Mouse (Mus musculus) liver, embryonic 11.5 days (tissue): ENCODE data around the gene Eid3. TPM values are rescaled to one million over a fixed set of nuclear protein-coding genes. Genes with fewer than 3 reads are reported as not detected.

ENCODE experiments used
- ATAC-seq: fragments of 200-750 bp; cut with Nextera tagmentation; replicated peaks from 2 replicates; pipeline ENCODE4 v1.8.0; 2017; ENCODE audit warnings: moderate number of reproducible peaks, mild to moderate bottlenecking, moderate TSS enrichment, moderate library complexity; ENCODE audit not compliant: low FRiP score
- DNase-seq: peaks from one replicate; pipeline ENCODE4 v3.0.0-alpha.2; 2017; ENCODE audit warnings: low spot score
- H3K27ac ChIP-seq: fragments of 300-500 bp; sonication (generic); 2 replicates; pipeline ENCODE4 v1.5.1; 2014; ENCODE audit warnings: mild to moderate bottlenecking, low read depth, low read length, control low read depth
- H3K27me3 ChIP-seq: fragments of 300-500 bp; sonication (generic); replicated peaks from 2 replicates; pipeline ENCODE4 v1.6.1; 2014; ENCODE audit warnings: low read length, mixed read lengths; ENCODE audit not compliant: control insufficient read depth, insufficient read depth
- H3K36me3 ChIP-seq: fragments of 300-500 bp; sonication (generic); 2 replicates; pipeline ENCODE4 v1.6.1; 2014; ENCODE audit warnings: mild to moderate bottlenecking, low read length, moderate library complexity, mixed read lengths; ENCODE audit not compliant: control insufficient read depth, insufficient read depth
- H3K4me1 ChIP-seq: fragments of 300-500 bp; sonication (generic); replicated peaks from 2 replicates; pipeline ENCODE4 v1.6.1; 2014; ENCODE audit warnings: low read length, mixed read lengths; ENCODE audit not compliant: control insufficient read depth, insufficient read depth
- H3K4me2 ChIP-seq: fragments of 300-500 bp; sonication (generic); 2 replicates; pipeline ENCODE4 v1.6.1; 2014; ENCODE audit warnings: mild to moderate bottlenecking, control low read depth, moderate library complexity
- H3K4me3 ChIP-seq: fragments of 300-500 bp; sonication (generic); 2 replicates; pipeline ENCODE4 v1.5.1; 2014; ENCODE audit warnings: low read depth, low read length, control low read depth
- H3K9ac ChIP-seq: fragments of 300-500 bp; sonication (generic); 2 replicates; pipeline ENCODE4 v1.6.1; 2014; ENCODE audit warnings: low read depth, low read length, control low read depth
- H3K9me3 ChIP-seq: fragments of 300-500 bp; sonication (generic); 2 replicates; pipeline ENCODE4 v1.6.1; 2016; ENCODE audit warnings: low read length, inconsistent platforms, mixed read lengths; ENCODE audit not compliant: control insufficient read depth
- whole genome bisulfite sequencing: fragments of 180-500 bp; shearing (Covaris S2); extraction: QIAGEN DNeasy Blood & Tissue Kit; methylation state at CpG from one replicate; pipeline ENCODE4 v1.1.7; 2014; 5-methylcytosine and 5-hydroxymethylcytosine counted together
- polyA plus RNA-seq: library from polyadenylated mRNA; unstranded; fragments of >200 nt; fragmentation: Nextera tagmentation; extraction: Ambion mirVana; gene quantifications from 2 replicates; pipeline ENCODE4 v1.2.1, GENCODE M21; 2014

The Eid3 gene
- polyA plus RNA-seq, 1 experiment from 2014 or later, result 0.75 TPM

GRCm38 (mm10) chr10:82835898-82836297, 30.5 kb upstream of the Eid3 start:
- no peak overlapping the region for H3K27ac ChIP-seq
- DNase-seq, result no peak
- WGBS, result 84% methylated on average over 3 of the region's 3 CpGs
- H3K9me3 ChIP-seq, result no peaks in the 10 kb centered on the region
- H3K36me3 ChIP-seq, result no peaks in the 10 kb centered on the region
- H3K4me1 ChIP-seq, result peaks cover 3% of the 10 kb centered on the region; the same call in 1 of the 2 replicates
- no peak overlapping the region for H3K9ac ChIP-seq
- H3K27me3 ChIP-seq, result no peaks in the 10 kb centered on the region
- no peak for ATAC-seq
- H3K4me3 ChIP-seq, result no peak overlapping the region
- H3K4me2 ChIP-seq, result no peak overlapping the region

- Histone ChIP-seq H3K36me3 (no peaks in the 10 kb centered on the region), H3K4me1 (peaks cover 3% of the 10 kb centered on the region; the same call in 1 of the 2 replicates), H3K27ac (no peak overlapping the region), H3K4me2 (no peak overlapping the region), H3K9me3 (no peaks in the 10 kb centered on the region), H3K27me3 (no peaks in the 10 kb centered on the region), H3K4me3 (no peak overlapping the region), H3K9ac (no peak overlapping the region)
- no peak for ATAC-seq
- DNase-seq, result no peak
- WGBS, result 81% methylated on average over 7 of the region's 7 CpGs
Observed at GRCm38 (mm10) chr10:82838390-82838789, 28.0 kb upstream of the Eid3 start.

GRCm38 (mm10) chr10:82844090-82844489, 22.3 kb upstream of the Eid3 start:
- Histone ChIP-seq H3K4me2 (no peak overlapping the region), H3K9ac (no peak overlapping the region), H3K27ac (no peak overlapping the region), H3K4me3 (no peak overlapping the region), H3K36me3 (no peaks in the 10 kb centered on the region), H3K4me1 (no peaks in the 10 kb centered on the region), H3K9me3 (no peaks in the 10 kb centered on the region), H3K27me3 (no peaks in the 10 kb centered on the region)
- 66% methylated on average over 6 of the region's 6 CpGs for whole genome bisulfite sequencing
- DNase-seq (no peak), ATAC-seq (no peak)

GRCm38 (mm10) chr10:82844731-82845130, 21.7 kb upstream of the Eid3 start:
- H3K4me3 ChIP-seq, result no peak overlapping the region
- H3K36me3 ChIP-seq, result no peaks in the 10 kb centered on the region
- H3K9me3 ChIP-seq, result no peaks in the 10 kb centered on the region
- no peak overlapping the region for H3K9ac ChIP-seq
- DNase-seq (no peak), ATAC-seq (no peak)
- H3K4me2 ChIP-seq, result no peak overlapping the region
- H3K27ac ChIP-seq, result no peak overlapping the region
- no peaks in the 10 kb centered on the region for H3K27me3 ChIP-seq
- WGBS, result 80% methylated on average over 8 of the region's 8 CpGs
- no peaks in the 10 kb centered on the region for H3K4me1 ChIP-seq

GRCm38 (mm10) chr10:82847821-82848459, 18.5 kb upstream of the Eid3 start:
- Histone ChIP-seq H3K27ac (no peak overlapping the region), H3K27me3 (no peaks in the 10 kb centered on the region), H3K9ac (no peak overlapping the region), H3K9me3 (no peaks in the 10 kb centered on the region), H3K36me3 (no peaks in the 10 kb centered on the region), H3K4me2 (no peak overlapping the region), H3K4me1 (no peaks in the 10 kb centered on the region), H3K4me3 (no peak overlapping the region)
- ATAC-seq, result no peak
- no peak for DNase-seq
- WGBS, result 69% methylated on average over 9 of the region's 9 CpGs

GRCm38 (mm10) chr10:82849686-82850353, 16.6 kb upstream of the Eid3 start:
- no peak overlapping the region for H3K4me3 ChIP-seq
- no peaks in the 10 kb centered on the region for H3K27me3 ChIP-seq
- H3K4me1 ChIP-seq, result no peaks in the 10 kb centered on the region
- WGBS, result 75% methylated on average over 16 of the region's 16 CpGs
- H3K36me3 ChIP-seq, result no peaks in the 10 kb centered on the region
- no peak overlapping the region for H3K27ac ChIP-seq
- no peaks in the 10 kb centered on the region for H3K9me3 ChIP-seq
- no peak overlapping the region for H3K4me2 ChIP-seq
- H3K9ac ChIP-seq, result no peak overlapping the region
- DNase-seq, result no peak
- ATAC-seq, result no peak

- Histone ChIP-seq H3K36me3 (no peaks in the 10 kb centered on the region), H3K4me3 (no peak overlapping the region), H3K4me2 (no peak overlapping the region), H3K27ac (no peak overlapping the region), H3K4me1 (no peaks in the 10 kb centered on the region), H3K9ac (no peak overlapping the region), H3K9me3 (no peaks in the 10 kb centered on the region), H3K27me3 (no peaks in the 10 kb centered on the region)
- 83% methylated on average over 5 of the region's 5 CpGs for WGBS
- ATAC-seq, result no peak
- DNase-seq, result no peak
Observed at GRCm38 (mm10) chr10:82850354-82850752, 16.1 kb upstream of the Eid3 start.

- Histone ChIP-seq H3K4me3 (no peak overlapping the region), H3K27ac (no peak overlapping the region), H3K4me1 (no peaks in the 10 kb centered on the region), H3K9me3 (no peaks in the 10 kb centered on the region), H3K9ac (no peak overlapping the region), H3K4me2 (no peak overlapping the region), H3K36me3 (no peaks in the 10 kb centered on the region), H3K27me3 (no peaks in the 10 kb centered on the region)
- DNase-seq (no peak), ATAC-seq (no peak)
- WGBS, result 88% methylated on average over 6 of the region's 6 CpGs
Observed at GRCm38 (mm10) chr10:82851751-82852150, 14.7 kb upstream of the Eid3 start.
